Mouse (Mus musculus) stomach, postnatal 0 days (tissue): ENCODE results near the gene Pex16.

Experiments
- CTCF ChIP-seq: IDR thresholded peaks from 2 replicates; pipeline ENCODE4 v1.5.1; 2016; ENCODE audit warnings: antibody characterized with exemption, low read depth, mild to moderate bottlenecking, moderate library complexity
- EP300 ChIP-seq: optimal IDR thresholded peaks from 2 replicates; pipeline ENCODE3; 2016; ENCODE audit warnings: antibody characterized with exemption

GRCm38 (mm10) chr2:92422388-92423135, 48.1 kb downstream of the Pex16 start:
- no peak for TF ChIP-seq EP300
- TF ChIP-seq CTCF, result peak; percentile 54
